Mouse (Mus musculus): Measurements from ENCODE around the gene Vat1.
"Not testable (repeated sequence)": the region's sequence is repeated elsewhere in the genome, so short reads cannot be mapped to it uniquely, and the experiment has no call there.

Gene Vat1

GRCm38 (mm10) chr11:101466552-101466950 lies 521 bp upstream of the Vat1 start:
- DNase-seq (ENCODE audit: low spot score in 2 of 2), result not testable (repeated sequence)

- DNase-seq (ENCODE audit: low spot score in 2 of 2), result peak; percentile 39 to 74
Observed at GRCm38 (mm10) chr11:101465101-101465868, 745 bp downstream of the Vat1 start.

GRCm38 (mm10) chr11:101464211-101465100 lies 1.6 kb downstream of the Vat1 start, which contains the start of gene Rnd2:
Gene Rnd2, plus strand, starts transcription at chr11:101464999.
- DNase-seq (ENCODE audit: low spot score in 2 of 2), result no peak

- no peak for DNase-seq (ENCODE audit: low spot score in 2 of 2)
Observed at GRCm38 (mm10) chr11:101462583-101463440, 3.2 kb downstream of the Vat1 start.

- no peak for DNase-seq (ENCODE audit: low spot score in 2 of 2)
Observed at GRCm38 (mm10) chr11:101462141-101462540, 3.9 kb downstream of the Vat1 start.

- no peak for DNase-seq (ENCODE audit: low spot score in 2 of 2)
Observed at GRCm38 (mm10) chr11:101460321-101460720, 5.7 kb downstream of the Vat1 start.

- DNase-seq (ENCODE audit: low spot score in 2 of 2), result no peak
Observed at GRCm38 (mm10) chr11:101459716-101460115, 6.3 kb downstream of the Vat1 start.

GRCm38 (mm10) chr11:101458217-101458616 lies 7.8 kb downstream of the Vat1 start:
- DNase-seq (ENCODE audit: low spot score in 2 of 2), result no peak

GRCm38 (mm10) chr11:101457631-101458030 lies 8.4 kb downstream of the Vat1 start:
- DNase-seq (ENCODE audit: low spot score in 2 of 2), result no peak

GRCm38 (mm10) chr11:101455627-101456026 lies 10.4 kb downstream of the Vat1 start:
- no peak for DNase-seq (ENCODE audit: low spot score in 2 of 2)

- DNase-seq (ENCODE audit: low spot score in 2 of 2), result no peak
Observed at GRCm38 (mm10) chr11:101454702-101455101, 11.3 kb downstream of the Vat1 start.

GRCm38 (mm10) chr11:101452093-101452774 lies 13.8 kb downstream of the Vat1 start:
- DNase-seq (ENCODE audit: low spot score in 2 of 2), result no peak

- DNase-seq (ENCODE audit: low spot score in 2 of 2), result no peak
Observed at GRCm38 (mm10) chr11:101451536-101451935, 14.5 kb downstream of the Vat1 start.

- no peak for DNase-seq (ENCODE audit: low spot score in 2 of 2)
Observed at GRCm38 (mm10) chr11:101450394-101450793, 15.6 kb downstream of the Vat1 start.

GRCm38 (mm10) chr11:101449596-101449995 lies 16.4 kb downstream of the Vat1 start:
- not testable (repeated sequence) for DNase-seq (ENCODE audit: low spot score in 2 of 2)

- DNase-seq (ENCODE audit: low spot score in 2 of 2), result no peak
Observed at GRCm38 (mm10) chr11:101448899-101449298, 17.1 kb downstream of the Vat1 start.

- DNase-seq (ENCODE audit: low spot score in 2 of 2), result peak; percentile 78 to 85
Observed at GRCm38 (mm10) chr11:101448274-101448746, 17.7 kb downstream of the Vat1 start, which contains the start of gene Ifi35. Gene Ifi35, plus strand, starts transcription at chr11:101448407.

GRCm38 (mm10) chr11:101447786-101448185 lies 18.2 kb downstream of the Vat1 start:
- DNase-seq (ENCODE audit: low spot score in 2 of 2), result no peak

- DNase-seq (ENCODE audit: low spot score in 2 of 2), result not testable (repeated sequence)
Observed at GRCm38 (mm10) chr11:101446860-101447259, 19.2 kb downstream of the Vat1 start.

GRCm38 (mm10) chr11:101446319-101446718 lies 19.7 kb downstream of the Vat1 start:
- DNase-seq (ENCODE audit: low spot score in 2 of 2), result no peak

GRCm38 (mm10) chr11:101442760-101443159 lies 23.3 kb downstream of the Vat1 start:
- no peak for DNase-seq (ENCODE audit: low spot score in 2 of 2)
